Mouse (Mus musculus) CH12.LX (cell line): ENCODE data around the gene Rapgef4. TPM values are rescaled to one million over a fixed set of nuclear protein-coding genes. Genes with fewer than 3 reads are reported as not detected.
A peak's percentile ranks its signal among the peaks of the same experiment; 100 is the strongest.

Experiments used
- DNase-seq: peaks from one replicate; pipeline ENCODE4 v3.0.0-alpha.2; 2013; ENCODE audit errors: extremely low read depth
- H3K27ac ChIP-seq: 2 replicates; pipeline ENCODE4 v1.5.1; 2012; ENCODE audit warnings: low read depth, mild to moderate bottlenecking, control low read depth, moderate library complexity; ENCODE audit not compliant: insufficient read depth
- H3K27me3 ChIP-seq: replicated peaks from 2 replicates; pipeline ENCODE3; 2012; ENCODE audit warnings: inconsistent platforms
- H3K36me3 ChIP-seq, 2 experiments: replicated peaks in 1 of 2; 2 replicates each; pipeline versions ENCODE3 to v1.6.1; 2012; ENCODE audit warnings: inconsistent platforms in 1 of 2, low read length in 1 of 2, mild to moderate bottlenecking in 1 of 2, mixed read lengths in 1 of 2, moderate library complexity in 1 of 2; ENCODE audit not compliant: control insufficient read depth in 1 of 2, insufficient read depth in 1 of 2
- H3K4me1 ChIP-seq, 2 experiments: 2 replicates each; pipeline ENCODE4 v1.6.1; 2012; ENCODE audit warnings: inconsistent platforms in 1 of 2, moderate library complexity in 1 of 2; ENCODE audit not compliant: insufficient read depth in 2 of 2, control insufficient read depth in 1 of 2
- H3K4me2 ChIP-seq: 2 replicates; pipeline ENCODE4 v1.6.1; 2012; ENCODE audit warnings: low read depth, mild to moderate bottlenecking, control low read depth; ENCODE audit not compliant: poor library complexity, insufficient read depth, severe bottlenecking
- H3K4me3 ChIP-seq, 3 experiments: fragments of 150-350 bp in 1 of 3; sonication (generic) in 1 of 3; replicated peaks in 1 of 3; 2 replicates each; pipeline versions ENCODE3 to v1.5.1; 2011 to 2012; ENCODE audit warnings: low read depth in 2 of 3, low read length in 2 of 3, mild to moderate bottlenecking in 2 of 3, moderate library complexity in 2 of 3, control low read depth in 1 of 3, improper control_type of control experiment in 1 of 3, inconsistent platforms in 1 of 3, mixed read lengths in 1 of 3; ENCODE audit not compliant: poor library complexity in 1 of 3
- H3K79me2 ChIP-seq: replicated peaks from 2 replicates; pipeline ENCODE4 v1.6.1; 2012; ENCODE audit warnings: mild to moderate bottlenecking, moderate library complexity; ENCODE audit not compliant: control insufficient read depth, poor library complexity, insufficient read depth, severe bottlenecking; ENCODE audit errors: extremely low read depth
- H3K9ac ChIP-seq: 2 replicates; pipeline ENCODE4 v1.6.1; 2012; ENCODE audit warnings: low read depth, mild to moderate bottlenecking, control low read depth, moderate library complexity; ENCODE audit not compliant: insufficient read depth
- H3K9me3 ChIP-seq: replicated peaks from 2 replicates; pipeline ENCODE3; 2012; ENCODE audit warnings: low read length, inconsistent platforms, mixed read lengths
- CHD1 ChIP-seq: IDR thresholded peaks from 2 replicates; pipeline ENCODE4 v1.6.1; 2012; ENCODE audit warnings: low read depth, low read length, improper control_type of control experiment, inconsistent platforms
- CTCF ChIP-seq, 2 experiments: IDR thresholded peaks in 1 of 2; conservative IDR thresholded peaks in 1 of 2; 2 replicates each; pipeline ENCODE4 v1.5.1; 2011 to 2012; ENCODE audit warnings: low read depth in 2 of 2, low read length in 2 of 2, improper control_type of control experiment in 1 of 2, inconsistent platforms in 1 of 2, mild to moderate bottlenecking in 1 of 2, moderate library complexity in 1 of 2
- E2F4 ChIP-seq: IDR thresholded peaks from 2 replicates; pipeline ENCODE4 v1.6.1; 2011; ENCODE audit warnings: low read depth, low read length, improper control_type of control experiment; ENCODE audit not compliant: insufficient replicate concordance
- GABPA ChIP-seq: IDR thresholded peaks from 2 replicates; pipeline ENCODE4 v1.6.1; 2012; ENCODE audit warnings: low read depth, low read length, improper control_type of control experiment, inconsistent platforms; ENCODE audit not compliant: insufficient replicate concordance
- JUN ChIP-seq: IDR thresholded peaks from 2 replicates; pipeline ENCODE4 v1.6.1; 2011; ENCODE audit warnings: low read depth, mild to moderate bottlenecking, low read length, improper control_type of control experiment, moderate library complexity; ENCODE audit not compliant: insufficient read depth
- MAX ChIP-seq: IDR thresholded peaks from 2 replicates; pipeline ENCODE4 v1.6.1; 2011; ENCODE audit warnings: low read length, improper control_type of control experiment
- MYC ChIP-seq: IDR thresholded peaks from 2 replicates; pipeline ENCODE4 v1.6.1; 2011; ENCODE audit warnings: low read depth, mild to moderate bottlenecking, improper control_type of control experiment, low read length
- RAD21 ChIP-seq: IDR thresholded peaks from 2 replicates; pipeline ENCODE4 v1.6.1; 2011; ENCODE audit warnings: low read depth, mild to moderate bottlenecking, low read length, improper control_type of control experiment, moderate library complexity
- SMC3 ChIP-seq: IDR thresholded peaks from 2 replicates; pipeline ENCODE4 v1.6.1; 2011; ENCODE audit warnings: low read depth, low read length, improper control_type of control experiment
- TBP ChIP-seq: conservative IDR thresholded peaks from 2 replicates; pipeline ENCODE4 v1.6.1; 2011; ENCODE audit warnings: low read depth, low read length, improper control_type of control experiment
- TCF12 ChIP-seq: IDR thresholded peaks from 2 replicates; pipeline ENCODE4 v1.6.1; 2014; ENCODE audit warnings: low read depth, mild to moderate bottlenecking, inconsistent platforms, low read length, improper control_type of control experiment
- dilution Hi-C: fragments of 300-500 bp; cut with MboI; formaldehyde crosslinking; loops from 2 replicates; pipeline ENCODE4 v1.14.3; 2020; ENCODE audit warnings: low sequenced_read_pairs; ENCODE audit not compliant: extremely low pct_unique_long_range_greater_than_20kb, extremely low pct_ligation_motif_present
- in situ Hi-C: fragments of 300-500 bp; cut with MboI; formaldehyde crosslinking; loops from 3 replicates; pipeline ENCODE4 v1.14.3; 2019; ENCODE audit warnings: low sequenced_read_pairs, low pct_ligation_motif_present, low pct_unique_long_range_greater_than_20kb, mixed read lengths
- polyA plus RNA-seq: library from polyadenylated mRNA; unstranded; fragments of >175 nt; gene quantifications from 2 replicates; pipeline ENCODE4 v1.2.1, GENCODE M21; 2012; ENCODE audit warnings: low read depth; ENCODE audit not compliant: insufficient read length
- total RNA-seq, 2 experiments: library from RNA; depleted of rRNA; stranded (reverse); fragments of 300-350 nt in 1 of 2; fragments of >200 nt in 1 of 2; gene quantifications; 2 replicates each; pipeline ENCODE4 v1.2.3; 2012 to 2014

The Rapgef4 gene
- total and polyA plus RNA-seq, 3 experiments = 0.12 to 0.13 TPM; not detected in 1

- DNase-seq = no peak
- no peaks in the 10 kb centered on the region for H3K9me3 ChIP-seq
- H3K4me1 ChIP-seq = no peaks in the 10 kb centered on the region
- H3K9ac ChIP-seq = no peak overlapping the region
- no peaks in the 10 kb centered on the region for H3K36me3 ChIP-seq
- in situ Hi-C loops = loop anchor here (10.0 kb wide), 1 partner anchor 46 kb away; no protein-coding TSS in a partner anchor
- no peak overlapping the region for H3K27ac ChIP-seq
- H3K4me3 ChIP-seq = no peak overlapping the region
- no peaks in the 10 kb centered on the region for H3K79me2 ChIP-seq
- no peak overlapping the region for H3K4me2 ChIP-seq
- dilution Hi-C loops = no loop called here
- TF ChIP-seq JUN = no peak
- no peak for TF ChIP-seq GABPA
- no peak for TF ChIP-seq MYC
- TF ChIP-seq TBP = no peak
- no peaks in the 10 kb centered on the region for H3K27me3 ChIP-seq
Measured at GRCm38 (mm10) chr2:71951212-71951611, 29.8 kb upstream of the Rapgef4 start.

- H3K27me3 ChIP-seq = no peaks in the 10 kb centered on the region
- H3K4me2 ChIP-seq = no peak overlapping the region
- dilution Hi-C loops (no loop called here), in situ Hi-C loops (loop anchor here (10.0 kb wide), 1 partner anchor 51 kb away; no protein-coding TSS in a partner anchor)
- H3K9ac ChIP-seq = no peak overlapping the region
- H3K36me3 ChIP-seq = no peaks in the 10 kb centered on the region
- peak; percentile 14 for DNase-seq
- no peak overlapping the region for H3K27ac ChIP-seq
- H3K79me2 ChIP-seq = no peaks in the 10 kb centered on the region
- H3K4me3 ChIP-seq = no peak overlapping the region
- peaks cover under 1 to 2% of the 10 kb centered on the region in 2 experiments; a peak in 1 of 4 replicates for H3K4me1 ChIP-seq
- TF ChIP-seq MAX (no peak), RAD21 (peak; percentile 77), SMC3 (peak; percentile 66), CTCF (conservative IDR thresholded peaks at IDR 0.05 in 1 of 2, IDR thresholded peaks at IDR 0.05 in 1 of 2; ENCODE audit: low read depth in 2 of 2, low read length in 2 of 2) (peak; percentile 10 to 80; a peak in 2 of 4 replicates)
- no peaks in the 10 kb centered on the region for H3K9me3 ChIP-seq
Measured at GRCm38 (mm10) chr2:71955637-71956036, 25.4 kb upstream of the Rapgef4 start.

- no peak overlapping the region for H3K4me3 ChIP-seq
- no peaks in the 10 kb centered on the region for H3K36me3 ChIP-seq
- no peak overlapping the region for H3K9ac ChIP-seq
- no peaks in the 10 kb centered on the region for H3K79me2 ChIP-seq
- H3K27ac ChIP-seq = no peak overlapping the region
- peaks cover 5 to 7% of the 10 kb centered on the region in 2 experiments; a peak in 2 of 4 replicates for H3K4me1 ChIP-seq
- dilution Hi-C loops = no loop called here
- no peak for TF ChIP-seq GABPA
- TF ChIP-seq TCF12 = no peak
- no peak for TF ChIP-seq CHD1
- TF ChIP-seq MAX = no peak
- no peak for TF ChIP-seq E2F4
- TF ChIP-seq TBP = no peak
- no peaks in the 10 kb centered on the region for H3K27me3 ChIP-seq
- DNase-seq = no peak
- H3K9me3 ChIP-seq = no peaks in the 10 kb centered on the region
- H3K4me2 ChIP-seq = no peak overlapping the region
- in situ Hi-C loops = loop anchor here (10.0 kb wide), 1 partner anchor 52 kb away; no protein-coding TSS in a partner anchor
Measured at GRCm38 (mm10) chr2:71956463-71956862, 24.6 kb upstream of the Rapgef4 start.
